Mouse (Mus musculus): ENCODE data around the gene Lck. TPM values are rescaled to one million over a fixed set of nuclear protein-coding genes. Genes with fewer than 3 reads are reported as not detected.
A peak's percentile ranks its signal among the peaks of the same experiment; 100 is the strongest.

The Lck gene
- total RNA-seq (2021), result 1 to 10 TPM; 2.5 to 2.7 TPM

DNA sequence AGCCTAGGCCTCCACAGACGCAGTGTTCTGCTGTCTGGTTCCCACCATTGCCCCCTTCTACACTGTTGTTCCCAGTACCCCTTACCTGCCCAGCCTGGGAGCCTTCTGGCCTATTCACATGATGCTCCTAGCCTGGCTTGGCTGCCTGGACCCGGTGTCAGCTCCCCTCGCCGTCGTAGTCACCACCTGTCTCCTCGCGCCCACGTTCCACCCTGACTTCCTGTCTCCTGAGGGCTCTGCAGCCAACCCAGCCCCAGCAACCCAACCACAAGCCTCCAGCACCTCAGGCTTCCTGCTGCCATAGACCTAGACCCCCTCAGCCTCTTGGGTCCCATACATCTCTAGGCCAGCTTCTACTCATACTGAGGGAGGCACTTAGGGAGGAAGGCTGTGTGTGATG lies at the start of gene Lck:
Gene Lck, minus strand, starts transcription at position 212 of the 400 bp plus-strand sequence.
- no peak for DNase-seq (ENCODE audit: low spot score in 2 of 2)
- intact Hi-C loops (cut with DNase I), result no loop called here

DNA sequence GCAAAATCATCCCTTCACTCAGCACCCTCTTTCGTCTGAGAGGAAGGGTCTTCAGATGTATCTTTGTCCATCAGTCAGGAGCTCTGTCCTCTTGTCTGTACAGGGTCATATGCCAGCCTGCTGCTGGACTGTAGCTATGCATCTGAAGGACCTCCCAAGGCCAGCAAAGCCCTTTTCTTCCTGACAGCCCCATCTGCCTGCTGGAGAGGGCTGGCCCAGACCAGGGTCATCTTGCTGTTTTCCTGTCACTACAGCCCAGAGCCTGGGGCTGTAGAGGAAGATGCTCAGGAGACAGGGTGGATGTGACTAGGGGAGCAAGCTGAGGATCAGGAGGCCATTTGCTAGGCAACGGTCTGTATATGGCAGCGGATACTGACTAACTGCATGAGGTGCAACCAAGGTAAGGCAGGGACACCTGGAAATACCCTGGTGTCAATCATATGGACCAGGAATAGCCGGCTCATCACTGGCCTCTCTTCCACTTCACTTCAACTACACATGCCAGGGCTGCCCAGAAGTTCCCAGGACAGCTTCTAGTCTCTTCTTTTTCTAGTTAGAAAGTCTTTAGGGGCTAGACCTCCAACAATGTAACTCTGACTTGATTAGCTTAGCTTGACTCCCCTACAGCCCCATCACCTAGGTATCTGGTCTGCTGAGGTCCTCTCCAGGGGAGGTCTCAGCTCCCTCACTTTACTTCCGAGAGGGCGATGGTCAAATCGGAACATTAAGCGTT lies 49.5 kb upstream of the Lck start:
- intact Hi-C loops (cut with DNase I), result no loop called here
- no peak for DNase-seq (ENCODE audit: low spot score in 2 of 2)

DNA sequence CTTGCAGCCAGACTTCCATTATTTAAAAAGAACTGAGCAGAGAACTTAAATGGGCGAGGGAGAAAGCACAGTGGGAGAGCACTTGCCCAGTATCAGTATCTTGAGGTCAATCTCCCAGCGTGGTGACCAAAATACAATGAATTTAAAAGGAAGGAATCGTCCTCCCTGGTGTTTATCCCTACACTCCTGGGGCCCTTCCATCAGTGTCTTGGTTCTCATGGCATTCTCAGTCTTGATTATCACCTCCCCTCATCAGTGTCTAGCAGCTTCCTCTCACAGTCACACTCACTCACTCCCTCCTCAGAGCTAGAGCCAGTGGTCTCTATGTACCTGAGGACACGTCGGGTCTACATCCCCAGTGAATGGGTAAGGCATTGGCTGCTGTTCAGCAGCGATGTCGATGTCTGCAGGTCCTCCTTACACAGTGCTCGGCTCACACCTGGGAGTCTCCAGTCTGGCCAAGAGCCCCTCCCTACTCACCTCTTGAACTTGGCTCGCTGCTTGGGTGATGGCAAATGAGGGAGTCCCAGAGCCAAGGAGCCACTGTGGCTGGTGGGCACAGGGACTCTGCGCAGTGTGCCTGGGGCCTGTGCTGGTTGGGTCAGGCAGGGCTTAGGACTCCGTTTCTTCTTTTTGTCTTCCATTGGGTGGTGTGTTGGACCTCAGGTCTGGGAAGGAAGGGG lies 48.8 kb upstream of the Lck start:
- no peak for DNase-seq (ENCODE audit: low spot score in 2 of 2)
- intact Hi-C loops (cut with DNase I), result no loop called here

- DNase-seq (ENCODE audit: low spot score in 2 of 2), result no peak
- intact Hi-C loops (cut with DNase I), result no loop called here
These were observed 47.9 kb upstream of the Lck start for GRCm38 (mm10) chr4:129621283-129621841.

GRCm38 (mm10) chr4:129620419-129621282 lies 47.2 kb upstream of the Lck start:
- intact Hi-C loops (cut with DNase I), result no loop called here

GRCm38 (mm10) chr4:129618786-129619691 lies 45.6 kb upstream of the Lck start, which contains the start of gene Iqcc:
TSS of gene Iqcc (minus strand) at chr4:129619099.
- intact Hi-C loops (cut with DNase I), result no loop called here
- peak; percentile 95 to 98 for DNase-seq (ENCODE audit: low spot score in 2 of 2)

More at GRCm38 (mm10) chr4:129620419-129621282, 47.2 kb upstream of the Lck start:
- no peak for DNase-seq (ENCODE audit: low spot score in 2 of 2)

GRCm38 (mm10) chr4:129618031-129618430 lies 44.6 kb upstream of the Lck start:
- intact Hi-C loops (cut with DNase I), result no loop called here
- DNase-seq (ENCODE audit: low spot score in 2 of 2), result no peak

DNA sequence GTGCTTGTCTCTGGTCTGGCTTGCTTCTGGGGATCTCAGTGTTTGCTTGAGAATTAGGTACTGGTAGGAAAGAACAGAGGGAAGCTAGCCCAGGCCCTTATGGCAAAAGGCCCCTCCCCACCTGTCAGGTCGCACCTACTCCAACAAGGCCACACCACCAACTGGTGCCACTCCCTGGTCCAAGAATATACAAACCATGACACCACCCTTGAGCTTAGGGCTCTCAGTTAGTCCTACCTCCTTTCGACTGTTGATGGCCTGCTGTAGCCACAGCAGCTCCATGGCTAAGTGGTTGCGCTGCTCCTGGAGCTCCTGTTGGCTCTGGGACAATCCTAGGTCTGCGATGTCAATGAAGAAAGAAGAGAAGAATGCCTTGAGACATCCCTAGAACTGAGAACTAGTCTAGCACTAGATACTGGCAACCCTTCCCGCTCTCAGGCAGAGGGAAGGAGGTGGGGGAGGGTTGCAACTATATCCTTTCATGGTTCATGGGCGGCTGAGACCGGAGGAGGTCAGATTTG lies 43.7 kb upstream of the Lck start:
- no peak for DNase-seq (ENCODE audit: low spot score in 2 of 2)
- intact Hi-C loops (cut with DNase I), result no loop called here

- DNase-seq (ENCODE audit: low spot score in 2 of 2), result no peak
- intact Hi-C loops (cut with DNase I), result no loop called here
These were observed 43.2 kb upstream of the Lck start for GRCm38 (mm10) chr4:129616631-129617030.

GRCm38 (mm10) chr4:129615801-129616290 lies 42.4 kb upstream of the Lck start:
- intact Hi-C loops (cut with DNase I), result no loop called here
- DNase-seq (ENCODE audit: low spot score in 2 of 2), result peak in 1 of 2 experiments; percentile 61

DNA sequence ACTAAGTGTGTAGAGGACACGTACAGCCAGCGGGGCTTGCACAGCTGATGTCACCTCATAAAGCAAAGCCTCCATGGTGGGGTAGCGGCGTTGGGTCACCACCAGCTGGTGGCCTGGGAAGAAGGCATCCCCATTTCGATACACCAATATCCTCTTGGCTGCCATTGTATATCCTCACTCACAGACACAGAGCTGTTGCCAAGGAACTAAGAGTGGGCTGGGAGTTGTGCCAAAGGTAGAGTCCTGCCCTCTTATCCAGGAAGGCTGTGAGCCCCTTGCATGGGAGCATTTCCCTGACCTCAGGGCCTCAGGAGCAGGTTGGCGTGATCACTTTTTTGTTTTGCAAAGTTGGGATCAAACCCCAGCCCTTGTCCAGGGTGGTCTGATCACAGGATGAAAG lies 40.7 kb upstream of the Lck start, which contains the start of gene Dcdc2b:
Gene Dcdc2b, minus strand, starts transcription at position 165 of the 400 bp plus-strand sequence.
- DNase-seq (ENCODE audit: low spot score in 2 of 2), result no peak
- intact Hi-C loops (cut with DNase I), result no loop called here

GRCm38 (mm10) chr4:129610472-129610871 lies 37.0 kb upstream of the Lck start:
- no peak for DNase-seq (ENCODE audit: low spot score in 2 of 2)
- intact Hi-C loops (cut with DNase I), result no loop called here

- intact Hi-C loops (cut with DNase I), result no loop called here
- no peak for DNase-seq (ENCODE audit: low spot score in 2 of 2)
These were observed 36.6 kb upstream of the Lck start for GRCm38 (mm10) chr4:129610026-129610425.

- DNase-seq (ENCODE audit: low spot score in 2 of 2), result no peak
- intact Hi-C loops (cut with DNase I), result loop anchor here (2.0 to 5.0 kb wide), 3 partner anchors 24 to 107 kb away; partner anchors contain the start of gene Hdac1
These were observed 35.7 kb upstream of the Lck start for GRCm38 (mm10) chr4:129609139-129609631.

GRCm38 (mm10) chr4:129608426-129609025 lies 35.1 kb upstream of the Lck start:
- DNase-seq (ENCODE audit: low spot score in 2 of 2), result peak; percentile 82 to 89
- intact Hi-C loops (cut with DNase I), result loop anchor here (2.0 to 5.0 kb wide), 3 partner anchors 24 to 106 kb away; partner anchors contain the start of gene Hdac1

- intact Hi-C loops (cut with DNase I), result loop anchor here (5.0 kb wide), 1 partner anchor 138 kb away; the partner anchor contains the start of gene Bsdc1
- DNase-seq (ENCODE audit: low spot score in 2 of 2), result peak; percentile 86 to 91
These were observed 27.1 kb upstream of the Lck start, which contains the start of the genes Eif3i and Tmem234 for GRCm38 (mm10) chr4:129600233-129601158. TSS of gene Eif3i (minus strand) at chr4:129600648. TSS of gene Tmem234 (plus strand) at chr4:129600668.
